ENCODE assay signal across 18 mouse cellular contexts in genomic region chr8:117097051-117097563, GRCm38 (mm10). TPM values are rescaled to one million over a fixed set of nuclear protein-coding genes. Genes with fewer than 3 reads are reported as not detected.
DNase-seq lines count a peak whose midpoint lies in the region; ATAC-seq and TF ChIP-seq lines count a peak whose summit lies in the region.
"Had no signal": no experiment of that assay in that cellular context is flagged by ENCODE, and none has a peak within 500 bp of the region (broad histone marks: within the 10 kb centered on the region; RNA-seq: fewer than 3 reads in every experiment).

No protein-coding gene starts in this region.

- peak overlapping the region; percentile 60 for H3K27ac ChIP-seq in embryonic facial prominence, embryonic 13.5 days
- no peak overlapping the region for H3K27ac ChIP-seq in embryonic facial prominence, embryonic 10.5 days (replicated peaks)
- H3K27ac ChIP-seq in layer of hippocampus, adult 2 months: peak overlapping the region; percentile 39; the same call in 1 of the 2 replicates
- 0 out of 2 replicates have a peak overlapping the region, but pooled peaks have one; percentile 45 for H3K27ac ChIP-seq in embryonic facial prominence, embryonic 14.5 days (replicated peaks; ENCODE audit: low read depth, low read length)
- peak overlapping the region; percentile 63 for H3K27ac ChIP-seq in limb, embryonic 15.5 days
- H3K27ac ChIP-seq: liver, embryonic 14.5 days had no signal

- no peak for TF ChIP-seq CTCF in layer of hippocampus, adult 2 months (conservative IDR thresholded peaks at IDR 0.05)

- H3K4me3 ChIP-seq in embryonic facial prominence, embryonic 13.5 days: no peak overlapping the region
- H3K4me3 ChIP-seq in embryonic facial prominence, embryonic 10.5 days: no peak overlapping the region
- H3K4me3 ChIP-seq in layer of hippocampus, adult 2 months: no peak overlapping the region
- H3K4me3 ChIP-seq in embryonic facial prominence, embryonic 14.5 days (ENCODE audit: low read depth, low read length): no peak overlapping the region
- no peak overlapping the region for H3K4me3 ChIP-seq in limb, embryonic 15.5 days
- H3K4me3 ChIP-seq: erythroblast, embryonic 14.5 days had no signal

- H3K4me2 ChIP-seq in embryonic facial prominence, embryonic 13.5 days: peak overlapping the region; percentile 40
- H3K4me2 ChIP-seq in embryonic facial prominence, embryonic 14.5 days (ENCODE audit: low read depth, low read length): peak overlapping the region; percentile 38; the same call in 1 of the 2 replicates
- H3K4me2 ChIP-seq in limb, embryonic 15.5 days: peak overlapping the region; percentile 24

- H3K36me3 ChIP-seq in embryonic facial prominence, embryonic 13.5 days: no peaks in the 10 kb centered on the region
- no peaks in the 10 kb centered on the region for H3K36me3 ChIP-seq in embryonic facial prominence, embryonic 10.5 days (replicated peaks)
- H3K36me3 ChIP-seq in embryonic facial prominence, embryonic 14.5 days (ENCODE audit: control insufficient read depth, insufficient read depth, low read length): no peaks in the 10 kb centered on the region
- no peaks in the 10 kb centered on the region for H3K36me3 ChIP-seq in limb, embryonic 15.5 days
- H3K36me3 ChIP-seq: G1E had no signal

- peaks cover 15% of the 10 kb centered on the region for H3K4me1 ChIP-seq in embryonic facial prominence, embryonic 13.5 days
- peaks cover 23% of the 10 kb centered on the region for H3K4me1 ChIP-seq in embryonic facial prominence, embryonic 10.5 days
- H3K4me1 ChIP-seq in embryonic facial prominence, embryonic 14.5 days (ENCODE audit: control insufficient read depth, insufficient read depth, low read length): peaks cover 11% of the 10 kb centered on the region; the same call in 1 of the 2 replicates
- peaks cover 15% of the 10 kb centered on the region for H3K4me1 ChIP-seq in limb, embryonic 15.5 days

- DNase-seq in embryonic facial prominence, embryonic 10.5 days (ENCODE audit: low spot score): no peak
- no peak for DNase-seq in layer of hippocampus, adult 2 months (ENCODE audit: low spot score in 2 of 2)
- DNase-seq in layer of hippocampus, postnatal 25 days (ENCODE audit: extremely low spot score in 1 of 2, low spot score in 1 of 2): no peak
- DNase-seq in embryonic facial prominence, embryonic 14.5 days (ENCODE audit: low spot score): no peak
- no peak for DNase-seq in embryo, embryonic 10.5 days (ENCODE audit: low spot score)
- no peak for DNase-seq in layer of hippocampus, postnatal 10 days (ENCODE audit: low spot score in 2 of 2)
- DNase-seq: gastrocnemius, postnatal 25 days; kidney, adult 9 months; thymus, postnatal 4 days had no signal

- no peaks in the 10 kb centered on the region; the same call in 1 of the 2 replicates for H3K9me3 ChIP-seq in embryonic facial prominence, embryonic 13.5 days
- H3K9me3 ChIP-seq in embryonic facial prominence, embryonic 10.5 days: no peaks in the 10 kb centered on the region
- 0 out of 2 replicates have a peak, but pooled peaks cover 5% of the 10 kb centered on the region for H3K9me3 ChIP-seq in embryonic facial prominence, embryonic 14.5 days (ENCODE audit: control insufficient read depth, low read length)
- no peaks in the 10 kb centered on the region for H3K9me3 ChIP-seq in limb, embryonic 15.5 days

- ATAC-seq in embryonic facial prominence, embryonic 13.5 days (ENCODE audit: insufficient number of reproducible peaks, insufficient read depth, low FRiP score, low TSS enrichment, low read depth): no peak
- ATAC-seq in embryonic facial prominence, embryonic 14.5 days (ENCODE audit: low read depth): no peak
- no peak for ATAC-seq in limb, embryonic 15.5 days (ENCODE audit: insufficient number of reproducible peaks, low FRiP score, low TSS enrichment, low read depth)

- H3K27me3 ChIP-seq in embryonic facial prominence, embryonic 13.5 days: no peaks in the 10 kb centered on the region
- no peaks in the 10 kb centered on the region for H3K27me3 ChIP-seq in embryonic facial prominence, embryonic 10.5 days (replicated peaks; ENCODE audit: low read depth, poor library complexity, severe bottlenecking)
- H3K27me3 ChIP-seq in embryonic facial prominence, embryonic 14.5 days (replicated peaks; ENCODE audit: control insufficient read depth, insufficient read depth, low read length): no peaks in the 10 kb centered on the region
- H3K27me3 ChIP-seq in limb, embryonic 15.5 days: no peaks in the 10 kb centered on the region

- H3K9ac ChIP-seq in embryonic facial prominence, embryonic 13.5 days: no peak overlapping the region
- H3K9ac ChIP-seq in embryonic facial prominence, embryonic 14.5 days (ENCODE audit: low read depth, low read length): no peak overlapping the region
- no peak overlapping the region for H3K9ac ChIP-seq in limb, embryonic 15.5 days
- H3K9ac ChIP-seq: liver, embryonic 14.5 days had no signal

- WGBS in embryonic facial prominence, embryonic 13.5 days: 68% methylated on average over 10 of the region's 10 CpGs
- 82% methylated on average over 10 of the region's 10 CpGs for WGBS in embryonic facial prominence, embryonic 10.5 days
- WGBS in embryonic facial prominence, embryonic 14.5 days: 64% methylated on average over 10 of the region's 10 CpGs
- WGBS in limb, embryonic 15.5 days: 59% methylated on average over 10 of the region's 10 CpGs

RNA-seq across cellular contexts. Expression of gene Bco1, which starts 1.5 kb away (rescaled TPM):
- polyA plus RNA-seq in embryonic facial prominence, embryonic 13.5 days (2015; fragmentation: Nextera tagmentation; extraction: Ambion mirVana): 0.22 and 0.33 TPM in 2 replicates
- 0.22 and 0.33 TPM in 2 replicates for polyA plus RNA-seq in embryonic facial prominence, embryonic 10.5 days (2016; fragmentation: Nextera tagmentation; extraction: Ambion mirVana)
- not detected for total RNA-seq in layer of hippocampus, adult 2 months (2021)
- total RNA-seq in layer of hippocampus, postnatal 25 days (2021): not detected
- polyA plus RNA-seq in embryonic facial prominence, embryonic 14.5 days (2014; fragmentation: Nextera tagmentation; extraction: Ambion mirVana): 0.15 and 0.34 TPM in 2 replicates
- 0.35 and 0.47 TPM in 2 replicates for polyA plus RNA-seq in limb, embryonic 15.5 days (2015; fragmentation: Nextera tagmentation; extraction: Ambion mirVana)
- under 1 TPM in 1 of 2 experiments, not detected in 1; 0.21 TPM for total RNA-seq in layer of hippocampus, postnatal 10 days (2021)
- total RNA-seq: G1E; gastrocnemius, postnatal 25 days; layer of hippocampus, postnatal 14 days; megakaryocyte, adult 5-6 weeks; neutrophil, adult 5-6 weeks had no signal
- polyA plus RNA-seq: erythroblast, embryonic 14.5 days; G1E; heart, embryonic 14.5 days had no signal

RNA-seq across cellular contexts. Expression of gene Pkd1l2, which starts 14.9 kb away (rescaled TPM):
- polyA plus RNA-seq in embryonic facial prominence, embryonic 13.5 days (2015; fragmentation: Nextera tagmentation; extraction: Ambion mirVana): 0.06 TPM in 1 of 2 replicates, not detected in the other
- not detected in 2 replicates for polyA plus RNA-seq in embryonic facial prominence, embryonic 10.5 days (2016; fragmentation: Nextera tagmentation; extraction: Ambion mirVana)
- total RNA-seq in layer of hippocampus, adult 2 months (2021): under 1 TPM in 1 of 2 experiments, not detected in 1; 0.10 TPM
- under 1 TPM in 1 of 2 experiments, not detected in 1; 0.10 TPM for total RNA-seq in layer of hippocampus, postnatal 25 days (2021)
- polyA plus RNA-seq in embryonic facial prominence, embryonic 14.5 days (2014; fragmentation: Nextera tagmentation; extraction: Ambion mirVana): 0.03 and 0.13 TPM in 2 replicates
- 0.21 and 0.41 TPM in 2 replicates for polyA plus RNA-seq in limb, embryonic 15.5 days (2015; fragmentation: Nextera tagmentation; extraction: Ambion mirVana)
- under 1 TPM; 0.05 to 0.07 TPM for total RNA-seq in layer of hippocampus, postnatal 10 days (2021)
- polyA plus RNA-seq: erythroblast, embryonic 14.5 days; liver, embryonic 14.5 days had no signal
